Mouse (Mus musculus): ENCODE data around the gene Rnase2b.
"Not testable (repeated sequence)": the region's sequence is repeated elsewhere in the genome, so short reads cannot be mapped to it uniquely, and the experiment has no call there.

Gene Rnase2b

GRCm38 (mm10) chr14:51152249-51152870, 9.7 kb upstream of the Rnase2b start:
- peak; percentile 76 for DNase-seq

- DNase-seq = peak; percentile 45
Observed at GRCm38 (mm10) chr14:51156056-51156735, 5.9 kb upstream of the Rnase2b start.

- no peak for DNase-seq
Observed at GRCm38 (mm10) chr14:51156736-51157068, 5.4 kb upstream of the Rnase2b start.

GRCm38 (mm10) chr14:51157072-51157471, 5.0 kb upstream of the Rnase2b start:
- peak; percentile 83 for DNase-seq

GRCm38 (mm10) chr14:51163323-51163722, 1.3 kb downstream of the Rnase2b start:
- not testable (repeated sequence) for DNase-seq

GRCm38 (mm10) chr14:51165435-51165834, 3.4 kb downstream of the Rnase2b start:
- no peak for DNase-seq

GRCm38 (mm10) chr14:51166068-51166467, 4.0 kb downstream of the Rnase2b start:
- DNase-seq = no peak

GRCm38 (mm10) chr14:51172095-51172865, 10.2 kb downstream of the Rnase2b start:
- DNase-seq = peak; percentile 86

GRCm38 (mm10) chr14:51172947-51173346, 10.9 kb downstream of the Rnase2b start:
- not testable (repeated sequence) for DNase-seq

- peak; percentile 77 for DNase-seq
Observed at GRCm38 (mm10) chr14:51173843-51174242, 11.8 kb downstream of the Rnase2b start.

- peak; percentile 74 for DNase-seq
Observed at GRCm38 (mm10) chr14:51181051-51181450, 19.0 kb downstream of the Rnase2b start.

- DNase-seq = peak; percentile 98
Observed at GRCm38 (mm10) chr14:51195681-51196080, 33.6 kb downstream of the Rnase2b start.

GRCm38 (mm10) chr14:51199098-51200023, 37.3 kb downstream of the Rnase2b start, which contains the start of gene Ang2:
TSS of gene Ang2 (minus strand) at chr14:51199148.
- DNase-seq = peak; percentile 86

GRCm38 (mm10) chr14:51200054-51200453, 38.0 kb downstream of the Rnase2b start:
- DNase-seq = peak; percentile 95

- no peak for DNase-seq
Observed at GRCm38 (mm10) chr14:51200466-51200865, 38.4 kb downstream of the Rnase2b start.

- no peak for DNase-seq
Observed at GRCm38 (mm10) chr14:51203115-51203514, 41.1 kb downstream of the Rnase2b start, which contains the start of gene Ear14. TSS of gene Ear14 (plus strand) at chr14:51203391.

Data from heart, adult 11 months (tissue).